Mouse (Mus musculus) brain, embryonic 14.5 days (tissue): ENCODE measurements around the gene Tm9sf3. TPM values are rescaled to one million over a fixed set of nuclear protein-coding genes. Genes with fewer than 3 reads are reported as not detected.
"Not testable (repeated sequence)": the region's sequence is repeated elsewhere in the genome, so short reads cannot be mapped to it uniquely, and the experiment has no call there.

Source experiments
- DNase-seq: peaks from one replicate; pipeline ENCODE4 v3.0.0-alpha.2; 2011; ENCODE audit warnings: low read depth
- CTCF ChIP-seq: fragments of 200-500 bp; IDR thresholded peaks from 2 replicates; pipeline ENCODE4 v1.5.1; 2012; ENCODE audit warnings: inconsistent platforms, mild to moderate bottlenecking, moderate library complexity, borderline replicate concordance; ENCODE audit not compliant: insufficient read depth, insufficient read length; ENCODE audit errors: extremely low read depth
- POLR2A ChIP-seq: fragments of 200-500 bp; IDR thresholded peaks from 2 replicates; pipeline ENCODE4 v1.6.1; 2012; ENCODE audit warnings: mild to moderate bottlenecking, inconsistent platforms, borderline replicate concordance; ENCODE audit not compliant: poor library complexity, insufficient read depth, insufficient read length, severe bottlenecking; ENCODE audit errors: extremely low read depth
- polyA plus RNA-seq: library from polyadenylated mRNA; depleted of rRNA; stranded (reverse); fragments of >200 nt; gene quantifications from 2 replicates; pipeline ENCODE4 v1.2.3, GENCODE M21; 2012; rRNA removed

Tm9sf3 gene
- polyA plus RNA-seq, result 95.4 and 105 TPM in 2 replicates

DNA sequence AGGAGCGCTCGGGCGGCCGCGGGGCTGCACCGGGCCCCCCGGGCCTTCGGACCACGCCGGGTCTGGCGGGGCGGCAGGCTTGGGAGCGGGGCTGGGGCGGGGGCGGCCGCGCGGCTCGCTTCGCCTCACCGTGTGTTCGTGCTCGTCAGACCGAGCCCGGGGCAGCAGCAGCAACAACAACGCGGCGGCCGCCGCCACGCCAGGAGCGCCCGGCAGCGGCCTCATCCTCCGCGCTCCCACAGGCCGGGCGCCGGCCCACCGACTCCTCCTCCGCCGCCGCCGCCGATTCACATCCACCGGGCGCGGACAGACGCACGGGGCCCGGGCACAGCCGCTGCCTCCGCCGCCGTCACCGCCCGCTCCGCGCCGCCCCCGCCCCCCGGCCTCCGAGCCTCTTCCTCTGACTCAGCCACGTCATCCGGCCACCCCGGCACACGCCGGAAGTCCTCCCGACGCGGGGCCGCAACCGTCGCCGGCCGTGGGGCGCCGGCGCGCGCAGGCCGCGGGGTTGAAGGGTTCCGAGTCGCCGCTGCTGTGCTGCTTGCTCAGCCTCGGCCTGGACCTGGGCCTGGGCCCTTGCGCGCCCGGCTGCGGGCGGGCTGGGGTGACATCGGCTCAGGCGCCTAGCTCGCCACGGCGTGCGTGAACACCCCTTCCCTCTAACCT, at the start of gene Tm9sf3:
TSS of gene Tm9sf3 (minus strand) at position 368 of the 666 bp plus-strand sequence.
- TF ChIP-seq CTCF (no peak), POLR2A (peak; percentile 99)
- peak; percentile 93 for DNase-seq

DNA sequence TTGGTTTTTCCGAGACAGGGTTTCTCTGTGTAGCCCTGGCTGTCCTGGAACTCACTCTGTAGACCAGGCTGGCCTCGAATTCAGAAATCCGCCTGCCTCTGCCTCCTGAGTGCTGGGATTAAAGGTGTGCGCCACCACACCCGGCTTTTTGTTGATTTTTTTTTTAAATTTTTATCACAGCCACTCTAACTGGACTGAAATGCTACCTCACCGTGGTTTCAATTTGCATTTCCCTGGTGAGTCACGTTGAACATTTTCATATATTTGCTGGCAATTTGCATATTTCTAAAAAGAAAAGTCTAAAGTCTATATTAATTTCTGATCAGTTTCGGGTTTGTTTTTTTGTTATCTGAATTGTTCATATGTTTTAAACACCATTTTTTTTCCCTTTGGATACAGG, 48.8 kb upstream of the Tm9sf3 start:
- DNase-seq, result not testable (repeated sequence)

GRCm38 (mm10) chr19:41312027-41312426, 48.2 kb upstream of the Tm9sf3 start:
- TF ChIP-seq POLR2A, result no peak
- no peak for TF ChIP-seq CTCF
- DNase-seq, result no peak

- no peak for TF ChIP-seq CTCF
- no peak for TF ChIP-seq POLR2A
- DNase-seq, result peak; percentile 76
These were observed 47.3 kb upstream of the Tm9sf3 start for GRCm38 (mm10) chr19:41310971-41311703.

- TF ChIP-seq CTCF, result no peak
- DNase-seq, result no peak
These were observed 40.1 kb upstream of the Tm9sf3 start for GRCm38 (mm10) chr19:41303933-41304332.

DNA sequence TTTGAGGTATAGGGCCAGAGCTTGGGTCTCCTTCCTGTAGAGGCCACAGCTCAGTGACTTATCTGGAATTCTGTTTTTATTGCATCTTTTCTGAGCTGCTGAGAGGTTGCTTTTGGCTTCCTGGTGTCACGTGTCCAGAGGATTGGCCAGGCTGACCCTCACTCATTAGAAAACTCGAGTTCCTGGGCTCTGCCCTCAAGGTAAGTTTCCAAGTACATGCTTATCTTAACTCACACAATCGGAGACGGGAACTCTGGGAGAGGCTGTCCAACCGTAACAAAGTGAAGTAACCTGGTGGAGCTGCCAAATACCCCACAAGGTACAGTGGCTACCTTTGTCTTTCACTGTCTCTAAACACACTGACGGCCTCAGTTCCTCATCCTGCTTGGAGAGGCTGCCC, 39.6 kb upstream of the Tm9sf3 start:
- TF ChIP-seq CTCF (no peak), POLR2A (no peak)
- DNase-seq, result no peak

DNA sequence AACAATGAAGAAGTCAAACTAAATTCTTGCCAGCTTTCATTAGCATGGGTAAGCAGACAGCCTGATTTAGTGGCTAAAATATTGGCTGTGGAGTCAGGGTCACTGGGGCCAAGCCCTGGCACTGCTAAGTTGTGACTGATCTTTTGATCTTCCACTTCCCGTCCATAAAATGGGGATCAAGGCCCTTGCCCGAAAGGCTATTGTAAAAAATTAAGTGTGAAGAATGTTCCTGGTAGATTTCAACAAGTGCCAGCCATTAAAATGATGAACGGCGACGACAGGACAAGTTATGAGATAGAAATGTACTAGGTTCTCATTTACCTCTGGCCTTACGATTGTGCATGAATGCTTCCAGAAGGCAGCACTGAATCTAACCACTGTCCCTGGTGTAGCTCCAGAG, 38.1 kb upstream of the Tm9sf3 start:
- DNase-seq, result no peak
- TF ChIP-seq POLR2A, result no peak
- TF ChIP-seq CTCF, result no peak

DNA sequence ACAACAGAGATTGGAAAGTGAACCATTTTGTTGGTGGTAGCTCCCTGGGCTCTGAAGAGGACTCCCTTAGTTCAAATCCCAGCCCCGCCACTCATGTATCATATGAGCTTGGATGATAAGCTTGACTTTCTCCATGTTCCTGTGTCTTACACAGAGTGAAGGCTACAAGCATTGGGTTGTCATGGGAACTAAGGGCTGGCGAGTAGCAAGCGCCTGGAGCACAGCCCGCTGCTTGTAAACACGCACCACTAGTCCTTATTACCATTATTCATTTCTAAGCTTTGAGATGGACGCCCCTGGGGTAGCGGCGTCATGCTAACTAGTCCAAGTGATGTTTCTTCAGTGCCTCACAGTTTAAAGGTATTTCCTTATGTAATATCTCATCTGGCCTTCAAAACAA, 35.6 kb upstream of the Tm9sf3 start:
- TF ChIP-seq CTCF (no peak), POLR2A (no peak)

GRCm38 (mm10) chr19:41290952-41291619, 27.3 kb upstream of the Tm9sf3 start:
- TF ChIP-seq POLR2A, result no peak
- peak; percentile 60; the same call in 1 of the 2 replicates for TF ChIP-seq CTCF
- no peak for DNase-seq

More for the DNA sequence above, 35.6 kb upstream of the Tm9sf3 start:
- DNase-seq, result peak; percentile 51

- TF ChIP-seq POLR2A, result no peak
- TF ChIP-seq CTCF, result no peak
- no peak for DNase-seq
These were observed 24.8 kb upstream of the Tm9sf3 start for GRCm38 (mm10) chr19:41288568-41288967.

GRCm38 (mm10) chr19:41287224-41287623, 23.4 kb upstream of the Tm9sf3 start:
- no peak for TF ChIP-seq POLR2A
- TF ChIP-seq CTCF, result no peak
- no peak for DNase-seq

- no peak for DNase-seq
These were observed 20.7 kb upstream of the Tm9sf3 start for GRCm38 (mm10) chr19:41284515-41284914.

GRCm38 (mm10) chr19:41282718-41283117, 18.9 kb upstream of the Tm9sf3 start:
- no peak for DNase-seq
- no peak for TF ChIP-seq CTCF
- TF ChIP-seq POLR2A, result no peak

More at GRCm38 (mm10) chr19:41284515-41284914, 20.7 kb upstream of the Tm9sf3 start:
- TF ChIP-seq POLR2A (no peak), CTCF (no peak)
